ENCODE assay signal across 9 mouse cellular contexts in genomic region chr10:71028066-71028844, GRCm38 (mm10).
DNase-seq lines count a peak whose midpoint lies in the region; ATAC-seq and TF ChIP-seq lines count a peak whose summit lies in the region.
"Had no signal": no experiment of that assay in that cellular context is flagged by ENCODE, and none has a peak within 500 bp of the region (broad histone marks: within the 10 kb centered on the region; RNA-seq: fewer than 3 reads in every experiment).

No protein-coding gene starts in this region.

- no peaks in the 10 kb centered on the region for H3K36me3 ChIP-seq in lung, embryonic 14.5 days (ENCODE audit: insufficient read depth)
- no peaks in the 10 kb centered on the region for H3K36me3 ChIP-seq in heart, embryonic 16.5 days (ENCODE audit: control insufficient read depth, insufficient read depth)
- no peaks in the 10 kb centered on the region for H3K36me3 ChIP-seq in stomach, embryonic 15.5 days

- H3K4me3 ChIP-seq in lung, embryonic 14.5 days (ENCODE audit: low read depth, low read length) = no peak overlapping the region
- H3K4me3 ChIP-seq in heart, embryonic 16.5 days (ENCODE audit: low read length) = no peak overlapping the region
- H3K4me3 ChIP-seq in stomach, embryonic 15.5 days (replicated peaks) = no peak overlapping the region

- ATAC-seq in frontal cortex, adult (ENCODE audit: low TSS enrichment) = peak; percentile 38
- ATAC-seq in lung, embryonic 14.5 days (ENCODE audit: insufficient read depth) = no peak; the same call in 1 of the 2 replicates
- ATAC-seq in heart, embryonic 16.5 days (replicated peaks; ENCODE audit: extremely low read depth, insufficient read depth, low FRiP score) = no peak
- no peak for ATAC-seq in stomach, embryonic 15.5 days (ENCODE audit: insufficient read depth, low FRiP score, low read depth)

- no peak for TF ChIP-seq CTCF in lung, embryonic 14.5 days (IDR thresholded peaks at IDR 0.05; ENCODE audit: low read depth)

- DNase-seq in frontal cortex, postnatal 36 days (ENCODE audit: low spot score in 2 of 2) = no peak
- peak; percentile 51 for DNase-seq in lung, embryonic 14.5 days
- no peak for DNase-seq in lung, adult 18-20 months
- DNase-seq in cerebellum, adult 11 months = no peak
- DNase-seq in spleen, postnatal 10 days (ENCODE audit: low spot score in 2 of 2) = no peak

- H3K9me3 ChIP-seq in lung, embryonic 14.5 days (ENCODE audit: low read depth, low read length) = no peaks in the 10 kb centered on the region
- H3K9me3 ChIP-seq in heart, embryonic 16.5 days (replicated peaks; ENCODE audit: control insufficient read depth, low read length) = no peaks in the 10 kb centered on the region
- H3K9me3 ChIP-seq in stomach, embryonic 15.5 days = no peaks in the 10 kb centered on the region

- H3K4me1 ChIP-seq in lung, embryonic 14.5 days (ENCODE audit: insufficient read depth) = peaks cover 27% of the 10 kb centered on the region; the same call in 1 of the 2 replicates
- peaks cover 43% of the 10 kb centered on the region for H3K4me1 ChIP-seq in heart, embryonic 16.5 days (ENCODE audit: control insufficient read depth, insufficient read depth, low read length)
- peaks cover 16% of the 10 kb centered on the region; the same call in 1 of the 2 replicates for H3K4me1 ChIP-seq in stomach, embryonic 15.5 days

- H3K9ac ChIP-seq in lung, embryonic 14.5 days = no peak overlapping the region
- H3K9ac ChIP-seq in heart, embryonic 16.5 days (ENCODE audit: low read length) = no peak overlapping the region
- no peak overlapping the region for H3K9ac ChIP-seq in stomach, embryonic 15.5 days

- peak overlapping the region; percentile 36 for H3K4me2 ChIP-seq in lung, embryonic 14.5 days
- H3K4me2 ChIP-seq in heart, embryonic 16.5 days (ENCODE audit: low read depth, low read length) = peak overlapping the region; percentile 35
- H3K4me2 ChIP-seq in stomach, embryonic 15.5 days = peak overlapping the region; percentile 29; the same call in 1 of the 2 replicates

- WGBS in lung, embryonic 14.5 days = 33% methylated on average over 14 of the region's 14 CpGs
- WGBS in heart, embryonic 16.5 days = 27% methylated on average over 14 of the region's 14 CpGs
- 55% methylated on average over 14 of the region's 14 CpGs for WGBS in stomach, embryonic 15.5 days

- peak overlapping the region; percentile 26; the same call in 1 of the 2 replicates for H3K27ac ChIP-seq in lung, embryonic 14.5 days (ENCODE audit: low read depth)
- peak overlapping the region; percentile 19 for H3K27ac ChIP-seq in heart, embryonic 16.5 days (ENCODE audit: low read length)
- H3K27ac ChIP-seq in stomach, embryonic 15.5 days = peak overlapping the region; percentile 60; the same call in 1 of the 2 replicates
- H3K27ac ChIP-seq: macrophage had no signal

- no peaks in the 10 kb centered on the region for H3K27me3 ChIP-seq in lung, embryonic 14.5 days (ENCODE audit: insufficient read depth, low read length)
- H3K27me3 ChIP-seq in heart, embryonic 16.5 days (ENCODE audit: control insufficient read depth, insufficient read depth, low read length) = no peaks in the 10 kb centered on the region
- H3K27me3 ChIP-seq in stomach, embryonic 15.5 days (replicated peaks) = no peaks in the 10 kb centered on the region
